10 mouse cellular contexts compared by ENCODE assay signal in genomic region chr19:29843641-29844035, GRCm38 (mm10). TPM values are rescaled to one million over a fixed set of nuclear protein-coding genes. Genes with fewer than 3 reads are reported as not detected.
A peak's percentile ranks its signal among the peaks of the same experiment; 100 is the strongest.
DNase-seq lines count a peak whose midpoint lies in the region; ATAC-seq and TF ChIP-seq lines count a peak whose summit lies in the region.
"Had no signal": no experiment of that assay in that cellular context is flagged by ENCODE, and none has a peak within 500 bp of the region (broad histone marks: within the 10 kb centered on the region; RNA-seq: fewer than 3 reads in every experiment).

No protein-coding gene starts in this region.

- WGBS in hindbrain, embryonic 11.5 days: 46% methylated on average over 5 of the region's 5 CpGs
- 42% methylated on average over 5 of the region's 5 CpGs for WGBS in hindbrain, embryonic 10.5 days
- WGBS in embryonic facial prominence, embryonic 15.5 days: 24% methylated on average over 5 of the region's 5 CpGs
- WGBS in limb, embryonic 14.5 days: 33% methylated on average over 5 of the region's 5 CpGs

- H3K9me3 ChIP-seq in hindbrain, embryonic 11.5 days (ENCODE audit: control insufficient read depth, low read length): no peaks in the 10 kb centered on the region
- no peaks in the 10 kb centered on the region for H3K9me3 ChIP-seq in hindbrain, embryonic 10.5 days
- H3K9me3 ChIP-seq in embryonic facial prominence, embryonic 15.5 days (replicated peaks): no peaks in the 10 kb centered on the region
- H3K9me3 ChIP-seq in limb, embryonic 14.5 days (ENCODE audit: control insufficient read depth, low read length): no peaks in the 10 kb centered on the region
- H3K9me3 ChIP-seq: heart, embryonic 15.5 days had no signal

- no peaks in the 10 kb centered on the region for H3K27me3 ChIP-seq in hindbrain, embryonic 11.5 days (ENCODE audit: control insufficient read depth, insufficient read depth, low read length)
- no peaks in the 10 kb centered on the region for H3K27me3 ChIP-seq in hindbrain, embryonic 10.5 days (ENCODE audit: insufficient read depth, poor library complexity, severe bottlenecking)
- no peaks in the 10 kb centered on the region for H3K27me3 ChIP-seq in embryonic facial prominence, embryonic 15.5 days
- no peaks in the 10 kb centered on the region for H3K27me3 ChIP-seq in limb, embryonic 14.5 days (ENCODE audit: control insufficient read depth, insufficient read depth, low read length)
- H3K27me3 ChIP-seq: heart, embryonic 15.5 days had no signal

- DNase-seq in hindbrain, embryonic 11.5 days (ENCODE audit: low spot score): no peak
- no peak for DNase-seq in hindbrain, embryonic 10.5 days (ENCODE audit: low spot score)
- peak; percentile 52 for DNase-seq in NIH3T3 (ENCODE audit: low read depth)
- peak; percentile 41 for DNase-seq in limb, embryonic 14.5 days (ENCODE audit: low spot score)
- DNase-seq in layer of hippocampus, postnatal 14 days (ENCODE audit: low spot score in 2 of 2): no peak
- no peak for DNase-seq in spleen, postnatal 10 days (ENCODE audit: low spot score in 2 of 2)
- no peak for DNase-seq in right cerebral cortex, postnatal 4 days

- no peaks in the 10 kb centered on the region for H3K36me3 ChIP-seq in hindbrain, embryonic 11.5 days (ENCODE audit: control insufficient read depth, insufficient read depth, low read length)
- H3K36me3 ChIP-seq in hindbrain, embryonic 10.5 days: no peaks in the 10 kb centered on the region
- H3K36me3 ChIP-seq in embryonic facial prominence, embryonic 15.5 days: no peaks in the 10 kb centered on the region
- H3K36me3 ChIP-seq in limb, embryonic 14.5 days (ENCODE audit: control insufficient read depth, insufficient read depth, low read length): no peaks in the 10 kb centered on the region
- H3K36me3 ChIP-seq: heart, embryonic 15.5 days had no signal

- no peaks in the 10 kb centered on the region for H3K4me1 ChIP-seq in hindbrain, embryonic 11.5 days (replicated peaks; ENCODE audit: control insufficient read depth, insufficient read depth, low read length)
- peaks cover 14% of the 10 kb centered on the region for H3K4me1 ChIP-seq in hindbrain, embryonic 10.5 days (replicated peaks)
- H3K4me1 ChIP-seq in embryonic facial prominence, embryonic 15.5 days: peaks cover 23% of the 10 kb centered on the region
- H3K4me1 ChIP-seq in limb, embryonic 14.5 days (ENCODE audit: control insufficient read depth, insufficient read depth, low read length): no peaks in the 10 kb centered on the region
- H3K4me1 ChIP-seq: heart, embryonic 15.5 days had no signal

- H3K27ac ChIP-seq in hindbrain, embryonic 11.5 days (ENCODE audit: low read depth, low read length): peak overlapping the region; percentile 56; the same call in 1 of the 2 replicates
- no peak overlapping the region for H3K27ac ChIP-seq in hindbrain, embryonic 10.5 days
- H3K27ac ChIP-seq in embryonic facial prominence, embryonic 15.5 days (replicated peaks): peak overlapping the region; percentile 79
- no peak overlapping the region for H3K27ac ChIP-seq in limb, embryonic 14.5 days (replicated peaks; ENCODE audit: low read depth, low read length)
- H3K27ac ChIP-seq: heart, embryonic 15.5 days had no signal

- ATAC-seq in hindbrain, embryonic 11.5 days (ENCODE audit: low FRiP score): no peak
- peak; percentile 26; the same call in 1 of the 2 replicates for ATAC-seq in embryonic facial prominence, embryonic 15.5 days (ENCODE audit: insufficient number of reproducible peaks, low FRiP score, low TSS enrichment, low read depth)
- ATAC-seq in limb, embryonic 14.5 days (ENCODE audit: low FRiP score, low read depth): no peak

- no peak overlapping the region for H3K4me2 ChIP-seq in hindbrain, embryonic 11.5 days (replicated peaks; ENCODE audit: low read depth, low read length)
- H3K4me2 ChIP-seq in embryonic facial prominence, embryonic 15.5 days (replicated peaks): no peak overlapping the region
- no peak overlapping the region for H3K4me2 ChIP-seq in limb, embryonic 14.5 days (replicated peaks; ENCODE audit: low read depth, low read length, severe bottlenecking)
- H3K4me2 ChIP-seq: heart, embryonic 15.5 days; liver, embryonic 11.5 days had no signal

- no peak for TF ChIP-seq POLR2A in limb, embryonic 14.5 days (IDR thresholded peaks at IDR 0.05; ENCODE audit: borderline replicate concordance, extremely low read depth, insufficient read depth, insufficient read length)

- H3K9ac ChIP-seq in hindbrain, embryonic 11.5 days (ENCODE audit: low read depth, low read length): no peak overlapping the region
- H3K9ac ChIP-seq in embryonic facial prominence, embryonic 15.5 days: no peak overlapping the region
- H3K9ac ChIP-seq in limb, embryonic 14.5 days (ENCODE audit: low read depth, low read length, severe bottlenecking): no peak overlapping the region
- H3K9ac ChIP-seq: heart, embryonic 15.5 days had no signal

- no peak overlapping the region for H3K4me3 ChIP-seq in hindbrain, embryonic 11.5 days (ENCODE audit: low read depth, low read length)
- no peak overlapping the region for H3K4me3 ChIP-seq in hindbrain, embryonic 10.5 days
- H3K4me3 ChIP-seq in embryonic facial prominence, embryonic 15.5 days (replicated peaks): no peak overlapping the region
- no peak overlapping the region for H3K4me3 ChIP-seq in limb, embryonic 14.5 days (replicated peaks; ENCODE audit: low read length)
- H3K4me3 ChIP-seq: heart, embryonic 15.5 days had no signal

RNA-seq across cellular contexts. Expression of gene Ranbp6, which starts 30.9 kb away (rescaled TPM):
- 41.1 and 45.1 TPM in 2 replicates for polyA plus RNA-seq in hindbrain, embryonic 11.5 days (2014; fragmentation: Nextera tagmentation; extraction: Ambion mirVana)
- 24.7 and 26.1 TPM in 2 replicates for polyA plus RNA-seq in hindbrain, embryonic 10.5 days (2016; fragmentation: Nextera tagmentation; extraction: Ambion mirVana)
- 15.8 and 16.2 TPM in 2 replicates for polyA plus RNA-seq in embryonic facial prominence, embryonic 15.5 days (2015; fragmentation: Nextera tagmentation; extraction: Ambion mirVana)
- polyA plus RNA-seq in limb, embryonic 14.5 days (2012; rRNA removed): 6.3 and 8.0 TPM in 2 replicates
- 20.5 and 22.8 TPM in 2 replicates for polyA plus RNA-seq in limb, embryonic 14.5 days (2014; fragmentation: Nextera tagmentation; extraction: Ambion mirVana)
- total RNA-seq in layer of hippocampus, postnatal 14 days (2021): 10 to 100 TPM; 30.0 to 32.1 TPM

RNA-seq across cellular contexts. Expression of gene 9930021J03Rik, which starts 37.8 kb away (rescaled TPM):
- 9.0 and 9.8 TPM in 2 replicates for polyA plus RNA-seq in hindbrain, embryonic 11.5 days (2014; fragmentation: Nextera tagmentation; extraction: Ambion mirVana)
- 4.0 and 4.1 TPM in 2 replicates for polyA plus RNA-seq in hindbrain, embryonic 10.5 days (2016; fragmentation: Nextera tagmentation; extraction: Ambion mirVana)
- 5.6 and 5.7 TPM in 2 replicates for polyA plus RNA-seq in embryonic facial prominence, embryonic 15.5 days (2015; fragmentation: Nextera tagmentation; extraction: Ambion mirVana)
- polyA plus RNA-seq in limb, embryonic 14.5 days (2012; rRNA removed): 23.0 and 23.7 TPM in 2 replicates
- polyA plus RNA-seq in limb, embryonic 14.5 days (2014; fragmentation: Nextera tagmentation; extraction: Ambion mirVana): 8.5 and 9.5 TPM in 2 replicates
- total RNA-seq in layer of hippocampus, postnatal 14 days (2021): 10 to 100 TPM; 25.0 to 27.3 TPM

Comparison
In these comparisons a context has a peak if more than half of its experiments do, and no peak if none do; other contexts are left out.
1. H3K27ac ChIP-seq: peak in hindbrain, embryonic 11.5 days (single experiment) and embryonic facial prominence, embryonic 15.5 days (single experiment); none in hindbrain, embryonic 10.5 days (single experiment) and limb, embryonic 14.5 days (single experiment).
2. DNase-seq: peak in NIH3T3 (single experiment) and limb, embryonic 14.5 days (single experiment); none in hindbrain, embryonic 11.5 days (single experiment), hindbrain, embryonic 10.5 days (single experiment), layer of hippocampus, postnatal 14 days (0 of 2), spleen, postnatal 10 days (0 of 2) and right cerebral cortex, postnatal 4 days (single experiment).